ENCODE assay signal across 8 mouse cellular contexts in genomic region chr17:27125185-27125584, GRCm38 (mm10). TPM values are rescaled to one million over a fixed set of nuclear protein-coding genes. Genes with fewer than 3 reads are reported as not detected.
A peak's percentile ranks its signal among the peaks of the same experiment; 100 is the strongest.
DNase-seq lines count a peak whose midpoint lies in the region.

No protein-coding gene starts in this region.

- peak; percentile 72 for DNase-seq in CD4-positive helper T cell, adult 2 months (ENCODE audit: low read depth, low spot score)
- peak; percentile 56 for DNase-seq in Muller cell, postnatal 12 days (ENCODE audit: inconsistent ontology term)
- DNase-seq in cerebellum, postnatal 10 days: peak; percentile 86 to 91
- peak; percentile 51 for DNase-seq in gastrocnemius, postnatal 25 days
- DNase-seq in layer of hippocampus, adult 9-11 months: peak; percentile 70
- peak; percentile 71 for DNase-seq in lung, postnatal 25 days (ENCODE audit: low spot score)
- DNase-seq in right cerebral cortex, postnatal 4 days: peak; percentile 74
- peak; percentile 64 to 68 for DNase-seq in urinary bladder, postnatal 36 days (ENCODE audit: low spot score in 2 of 2)

RNA-seq across cellular contexts. Expression of gene Uqcc2, which starts 8.5 kb away (rescaled TPM):
- 100 to 1,000 TPM; 356 to 366 TPM for total RNA-seq in gastrocnemius, postnatal 25 days (2021)

RNA-seq across cellular contexts. Expression of gene Ip6k3, which starts 42.4 kb away (rescaled TPM):
- total RNA-seq in gastrocnemius, postnatal 25 days (2021): 10 to 100 TPM; 73.4 to 94.9 TPM

Comparison
In these comparisons a context has a peak if more than half of its experiments do, and no peak if none do; other contexts are left out.
1. Peak in every context shown above with its lines: DNase-seq.